Mouse (Mus musculus) lung, postnatal 25 days (tissue): ENCODE measurements at regions not wholly inside any gene's neighbourhood (a gene's known extent, or its start where the extent isn't known, plus 50 kb on each side); places are given as distances from the start of the nearest gene placed in this dataset.
"Not testable (repeated sequence)": the region's sequence is repeated elsewhere in the genome, so short reads cannot be mapped to it uniquely, and the experiment has no call there.

Experiments
- DNase-seq: peaks from one replicate; pipeline ENCODE4 v3.0.0; 2022; ENCODE audit warnings: low spot score

GRCm38 (mm10) chr14:53020152-53020551 is 524.6 kb upstream of the Olfr1507 start:
- not testable (repeated sequence) for DNase-seq

DNA sequence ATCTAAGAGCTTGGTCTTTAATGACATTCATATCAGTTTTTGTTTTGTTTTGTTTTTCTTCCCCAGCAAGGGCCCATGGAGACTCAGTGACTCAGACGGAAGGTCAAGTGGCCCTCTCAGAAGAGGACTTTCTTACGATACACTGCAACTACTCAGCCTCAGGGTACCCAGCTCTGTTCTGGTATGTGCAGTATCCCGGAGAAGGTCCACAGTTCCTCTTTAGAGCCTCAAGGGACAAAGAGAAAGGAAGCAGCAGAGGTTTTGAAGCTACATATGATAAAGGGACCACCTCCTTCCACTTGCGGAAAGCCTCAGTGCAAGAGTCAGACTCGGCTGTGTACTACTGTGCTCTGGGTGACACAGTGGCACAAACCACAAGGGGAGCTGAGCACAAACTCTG is 512.2 kb upstream of the Olfr1507 start:
- not testable (repeated sequence) for DNase-seq

GRCm38 (mm10) chr14:53007323-53007722 is 511.8 kb upstream of the Olfr1507 start:
- not testable (repeated sequence) for DNase-seq

DNA sequence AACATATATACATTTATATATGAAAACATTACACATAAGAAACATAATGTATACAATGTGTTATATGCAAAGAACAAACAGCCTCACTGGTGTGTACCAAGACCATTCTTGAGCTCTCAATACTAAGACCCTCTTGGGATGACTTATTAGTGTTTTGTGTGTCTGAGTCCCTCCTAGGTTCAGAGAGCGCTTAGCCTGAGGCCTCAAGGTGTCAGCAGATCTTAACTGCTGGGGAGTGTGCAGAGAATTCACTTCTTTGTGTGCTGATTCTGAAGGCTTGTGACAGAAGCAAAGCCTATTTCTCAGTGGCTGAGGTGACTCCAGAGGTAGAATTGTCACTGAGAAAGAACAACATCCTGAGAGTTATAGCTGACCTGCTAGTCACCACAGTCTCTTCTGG is 505.7 kb upstream of the Olfr1507 start:
- not testable (repeated sequence) for DNase-seq

DNA sequence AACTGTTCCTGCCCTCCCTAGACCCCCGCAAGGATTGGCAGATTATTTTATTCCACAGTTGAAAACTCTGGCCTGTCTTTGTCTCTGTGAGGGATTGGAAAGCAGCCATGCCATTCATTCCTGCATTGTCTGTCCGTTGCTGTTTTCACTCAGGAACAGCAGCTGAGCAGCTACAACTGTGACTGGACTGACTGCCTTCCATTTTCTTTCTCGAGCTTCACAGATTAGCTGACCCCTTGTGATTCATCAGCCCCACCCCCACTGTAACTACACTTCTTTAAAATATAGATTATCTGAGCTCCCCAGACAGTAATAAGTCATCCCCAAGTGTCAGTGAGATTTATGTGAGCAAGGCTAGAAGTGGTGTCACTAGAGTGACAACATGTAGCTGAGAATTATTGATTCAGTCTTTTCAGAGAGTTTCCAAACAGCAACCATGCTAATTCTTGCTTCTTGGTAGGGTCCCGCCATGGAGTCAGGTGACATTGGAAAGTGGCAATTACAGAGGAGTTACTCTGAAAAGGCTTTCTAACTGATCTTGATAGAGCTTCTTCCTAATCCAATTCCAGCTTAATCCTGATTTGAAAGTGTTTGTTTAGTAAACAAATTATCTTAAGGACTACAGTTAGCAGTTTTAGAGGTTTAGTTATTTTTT is 496.7 kb upstream of the Olfr1507 start:
- DNase-seq: not testable (repeated sequence)

GRCm38 (mm10) chr14:52991328-52991665 is 495.7 kb upstream of the Olfr1507 start:
- DNase-seq: not testable (repeated sequence)

DNA sequence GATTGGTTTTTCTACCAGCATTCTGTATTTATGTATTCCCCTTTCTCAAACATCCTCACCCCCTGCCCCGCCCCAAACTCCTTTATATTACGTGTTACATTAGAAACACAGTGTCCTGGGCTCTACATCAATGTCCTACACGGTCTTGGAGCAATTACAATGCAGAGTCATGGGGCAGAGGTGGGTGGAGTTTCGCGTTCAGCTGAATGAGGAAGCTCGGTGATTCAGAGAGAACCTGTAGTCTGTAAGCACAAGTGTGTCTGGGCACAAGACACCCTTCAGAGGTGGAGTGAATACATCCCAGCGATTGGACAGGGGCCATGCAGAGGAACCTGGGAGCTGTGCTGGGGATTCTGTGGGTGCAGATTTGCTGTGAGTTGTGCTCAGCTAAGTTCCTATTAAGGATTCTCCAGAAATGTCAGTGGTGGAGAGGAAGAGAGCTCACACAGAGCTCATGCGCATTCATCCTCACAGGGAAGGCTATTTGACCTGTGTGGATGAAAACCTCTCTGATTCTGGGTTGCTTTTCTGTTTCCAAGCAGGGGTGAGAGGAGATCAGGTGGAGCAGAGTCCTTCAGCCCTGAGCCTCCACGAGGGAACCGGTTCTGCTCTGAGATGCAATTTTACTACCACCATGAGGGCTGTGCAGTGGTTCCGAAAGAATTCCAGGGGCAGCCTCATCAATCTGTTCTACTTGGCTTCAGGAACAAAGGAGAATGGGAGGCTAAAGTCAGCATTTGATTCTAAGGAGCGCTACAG is 495.2 kb upstream of the Olfr1507 start:
- not testable (repeated sequence) for DNase-seq

DNA sequence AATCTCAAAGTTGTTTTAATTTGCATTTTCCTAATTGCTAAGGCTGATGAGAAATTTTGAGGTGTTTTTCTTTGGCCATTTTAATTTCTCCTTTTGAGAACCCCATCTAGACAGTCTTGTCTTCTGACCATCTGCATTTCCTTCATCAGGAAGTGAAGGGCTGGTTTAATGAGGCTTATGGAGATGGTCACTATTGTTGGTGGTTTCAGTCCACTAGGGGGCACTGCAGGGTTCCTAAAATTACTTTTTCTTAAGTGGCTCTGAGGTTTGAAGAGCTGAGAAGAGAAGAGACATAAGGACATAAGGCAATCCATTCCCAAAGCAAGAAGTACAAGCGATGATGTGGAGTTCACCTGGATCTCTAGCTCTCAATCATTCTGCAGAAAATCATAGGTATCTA is 494.4 kb upstream of the Olfr1507 start:
- not testable (repeated sequence) for DNase-seq

DNA sequence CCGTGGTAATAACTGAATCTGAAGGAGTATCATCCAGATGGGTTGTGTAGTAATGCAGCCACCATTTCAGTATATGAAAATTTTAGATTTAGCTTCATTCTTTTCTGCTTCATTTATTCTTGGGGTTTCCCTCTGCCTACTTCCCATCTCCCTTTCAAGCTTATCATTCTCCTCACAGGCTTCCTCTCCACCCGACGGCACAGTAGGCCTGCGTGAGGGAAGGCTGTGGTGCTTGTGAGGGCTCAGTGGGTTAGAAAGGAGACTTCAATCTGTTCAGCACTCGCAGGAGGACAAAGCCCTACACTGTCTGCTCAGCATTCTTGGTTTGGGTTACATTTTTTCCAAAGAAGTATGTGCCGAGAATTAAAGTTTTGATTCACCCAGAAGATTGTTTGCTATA is 493.0 kb upstream of the Olfr1507 start:
- DNase-seq: not testable (repeated sequence)

DNA sequence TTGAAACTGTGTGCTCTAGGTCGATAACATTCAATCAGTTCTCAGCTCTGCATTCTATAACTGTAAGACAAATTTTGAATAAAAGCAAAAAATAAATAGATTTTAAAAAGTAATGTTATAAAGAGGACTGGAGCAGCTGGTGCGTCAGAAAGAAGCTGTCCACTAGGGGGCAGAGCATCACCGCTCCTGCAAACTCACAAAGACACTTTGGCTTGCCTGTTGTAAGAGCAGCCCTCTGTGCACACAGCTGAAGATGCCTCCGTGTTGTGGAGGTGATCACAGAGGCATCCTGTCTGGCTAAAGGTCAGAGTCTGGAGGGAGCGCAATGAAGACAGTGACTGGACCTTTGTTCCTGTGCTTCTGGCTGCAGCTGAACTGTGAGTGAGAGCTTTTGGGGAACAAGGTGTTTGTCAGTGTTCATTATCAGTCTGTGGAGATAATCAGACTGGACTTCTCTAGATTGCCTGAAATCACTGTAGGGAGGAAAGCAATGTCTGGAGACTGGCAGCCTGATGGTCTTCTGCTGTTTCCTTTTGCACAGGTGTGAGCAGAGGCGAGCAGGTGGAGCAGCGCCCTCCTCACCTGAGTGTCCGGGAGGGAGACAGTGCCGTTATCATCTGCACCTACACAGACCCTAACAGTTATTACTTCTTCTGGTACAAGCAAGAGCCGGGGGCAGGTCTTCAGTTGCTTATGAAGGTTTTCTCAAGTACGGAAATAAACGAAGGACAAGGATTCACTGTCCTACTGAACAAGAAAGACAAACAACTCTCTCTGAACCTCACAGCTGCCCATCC is 476.9 kb upstream of the Olfr1507 start:
- DNase-seq: not testable (repeated sequence)

- not testable (repeated sequence) for DNase-seq
Observed at GRCm38 (mm10) chr14:52962110-52962509, 466.6 kb upstream of the Olfr1507 start.

- DNase-seq: not testable (repeated sequence)
Observed at GRCm38 (mm10) chr14:52956515-52956914, 461.0 kb upstream of the Olfr1507 start.

GRCm38 (mm10) chr14:52944925-52945324 is 449.4 kb upstream of the Olfr1507 start:
- not testable (repeated sequence) for DNase-seq

DNA sequence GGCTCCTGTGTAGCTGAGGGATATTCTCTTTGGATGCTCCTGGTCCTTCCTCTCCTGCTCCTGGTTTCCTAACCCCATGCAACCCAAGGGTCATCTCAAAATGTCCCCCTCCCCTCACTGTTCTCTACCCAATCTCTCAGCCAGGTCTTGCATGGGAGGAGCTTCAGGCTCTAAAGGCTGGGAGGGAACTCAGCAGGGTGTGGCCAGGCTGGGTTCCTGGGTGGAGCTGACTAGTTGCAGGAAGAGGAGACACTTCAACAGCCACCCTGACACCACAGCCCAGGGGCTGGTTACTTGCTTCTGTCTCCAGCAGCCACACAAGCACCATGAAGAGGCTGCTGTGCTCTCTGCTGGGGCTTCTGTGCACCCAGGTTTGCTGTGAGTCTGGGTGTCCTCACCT is 446.9 kb upstream of the Olfr1507 start:
- DNase-seq: not testable (repeated sequence)

- not testable (repeated sequence) for DNase-seq
Observed at GRCm38 (mm10) chr14:52941747-52942146, 446.2 kb upstream of the Olfr1507 start.

DNA sequence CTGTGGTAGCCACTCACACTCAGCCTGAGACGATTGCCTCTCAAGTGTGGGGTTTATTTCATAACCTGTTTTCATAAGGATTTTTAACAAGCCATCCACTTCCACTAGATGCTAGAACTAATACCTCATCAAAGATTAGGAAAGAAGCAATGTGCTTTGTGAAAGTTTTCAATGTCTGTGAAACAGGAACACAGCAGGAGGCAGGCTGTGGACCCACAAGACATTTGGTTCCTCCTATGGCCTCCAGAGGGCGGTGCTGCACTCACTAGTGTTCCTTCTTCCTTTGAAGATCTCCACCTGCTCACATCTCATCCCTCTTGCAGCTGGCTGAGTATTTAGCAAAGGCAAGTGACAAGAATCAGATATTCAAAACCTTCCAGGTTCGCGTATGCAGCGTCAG is 424.6 kb upstream of the Olfr1507 start:
- not testable (repeated sequence) for DNase-seq

GRCm38 (mm10) chr14:52913814-52914213 is 418.3 kb upstream of the Olfr1507 start:
- DNase-seq: not testable (repeated sequence)

DNA sequence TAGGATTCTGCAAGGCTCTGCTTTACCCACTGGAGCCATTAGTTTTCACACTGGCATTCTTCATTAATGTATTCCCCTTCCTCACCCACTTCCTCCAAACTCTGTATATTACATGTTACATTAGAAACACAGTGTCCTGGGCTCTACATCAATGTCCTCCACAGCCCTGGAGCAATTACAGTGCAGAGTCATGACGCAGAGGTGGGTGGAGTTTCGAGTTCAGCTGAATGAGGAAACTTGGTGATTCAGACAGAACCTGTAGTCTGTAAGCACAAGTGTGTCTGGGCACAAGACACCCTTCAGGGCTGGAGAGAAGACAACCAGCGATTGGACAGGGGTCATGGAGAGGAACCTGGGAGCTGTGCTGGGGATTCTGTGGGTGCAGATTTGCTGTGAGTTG is 404.1 kb upstream of the Olfr1507 start:
- DNase-seq: not testable (repeated sequence)

- not testable (repeated sequence) for DNase-seq
Observed at GRCm38 (mm10) chr14:52898310-52898709, 402.8 kb upstream of the Olfr1507 start.

DNA sequence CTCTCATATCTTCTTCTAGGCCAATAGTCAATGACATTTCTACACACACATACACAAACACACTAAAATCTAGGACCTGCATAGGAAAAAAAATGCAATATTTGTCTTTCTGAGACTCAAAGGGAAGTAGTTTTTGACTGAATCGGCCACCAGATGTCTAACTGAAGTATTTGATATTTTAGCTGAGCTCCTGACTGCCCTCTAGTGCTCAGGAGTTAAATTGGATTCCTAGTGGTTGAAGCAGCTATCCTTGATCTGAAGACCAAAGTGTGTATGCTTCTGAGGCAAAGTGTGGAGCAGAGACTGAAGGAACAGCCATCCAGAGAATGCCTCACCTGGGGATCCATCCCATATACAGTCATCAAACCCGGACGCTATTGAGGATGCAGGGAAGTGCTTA is 384.4 kb upstream of the Olfr1507 start:
- DNase-seq: not testable (repeated sequence)

GRCm38 (mm10) chr14:52863841-52864240 is 368.3 kb upstream of the Olfr1507 start:
- DNase-seq: not testable (repeated sequence)

DNA sequence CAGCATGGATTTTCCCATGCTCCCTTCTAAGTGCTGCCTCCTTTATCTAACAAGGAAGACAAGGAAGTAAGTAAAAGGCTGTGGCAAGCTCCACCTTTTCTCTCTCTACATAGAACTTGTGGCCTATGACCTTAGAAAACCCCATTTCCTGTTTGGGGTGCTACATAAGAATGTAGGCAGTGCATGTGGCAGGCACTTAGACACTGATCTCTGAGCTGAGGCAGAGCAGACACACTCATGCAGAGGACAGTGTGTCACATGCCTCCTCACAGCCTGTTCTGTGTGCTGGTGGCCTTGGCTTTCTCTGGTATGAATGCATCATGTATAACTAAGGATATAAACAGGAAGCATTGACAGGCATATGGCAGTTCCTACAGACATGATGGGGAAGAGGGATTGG is 367.6 kb upstream of the Olfr1507 start:
- DNase-seq: not testable (repeated sequence)

GRCm38 (mm10) chr14:52862491-52862890 is 366.9 kb upstream of the Olfr1507 start:
- not testable (repeated sequence) for DNase-seq
